Mouse (Mus musculus) gastrocnemius, postnatal 36 days (tissue): Measurements from ENCODE around the gene Gm6040. TPM values are rescaled to one million over a fixed set of nuclear protein-coding genes. Genes with fewer than 3 reads are reported as not detected.

Experiments used
- DNase-seq, 2 experiments: peaks; one replicate each; pipeline ENCODE4 v3.0.0; 2022
- intact Hi-C: fragments of 180-260 bp; cut with DNase I; formaldehyde crosslinking; loops from one replicate; pipeline ENCODE4 v1.15.1; 2025
- long read RNA-seq, 2 experiments: library from polyadenylated mRNA; stranded (forward); transcript quantifications; one replicate each; pipeline ENCODE4 v2.0.0; 2021
- total RNA-seq, 2 experiments: library from RNA; stranded (reverse); gene quantifications; 2 replicates each; pipeline ENCODE4 v1.2.3; 2021

Gene Gm6040
- not detected for total RNA-seq
- long read RNA-seq, experiment 1 = 0 reads
- long read RNA-seq, experiment 2 = 0 reads

GRCm38 (mm10) chr8:20921971-20922370 is at the start of gene Gm6040:
TSS of gene Gm6040 (minus strand) at chr8:20922071.
- no peak for DNase-seq
- intact Hi-C loops = no loop called here

GRCm38 (mm10) chr8:20964531-20964930 is 42.7 kb upstream of the Gm6040 start:
- intact Hi-C loops = no loop called here
- no peak for DNase-seq

- intact Hi-C loops = loop anchor here (5.0 kb wide), 1 partner anchor 68 kb away; no protein-coding TSS in a partner anchor
- DNase-seq = no peak
Measured at GRCm38 (mm10) chr8:20944610-20945009, 22.7 kb upstream of the Gm6040 start, which contains the start of gene AY761185. TSS of gene AY761185 (minus strand) at chr8:20944710.

GRCm38 (mm10) chr8:20912288-20912687 is 9.6 kb downstream of the Gm6040 start:
- no peak for DNase-seq
- intact Hi-C loops = no loop called here

GRCm38 (mm10) chr8:20908256-20908655 is 13.6 kb downstream of the Gm6040 start:
- intact Hi-C loops = no loop called here
- no peak for DNase-seq

- DNase-seq = no peak
- intact Hi-C loops = no loop called here
Measured at GRCm38 (mm10) chr8:20907119-20907518, 14.8 kb downstream of the Gm6040 start.

GRCm38 (mm10) chr8:20902527-20902926 is 19.3 kb downstream of the Gm6040 start, which contains the start of gene Gm15056:
TSS of gene Gm15056 (minus strand) at chr8:20902627.
- intact Hi-C loops = no loop called here
- no peak for DNase-seq

- intact Hi-C loops = no loop called here
- no peak for DNase-seq
Measured at GRCm38 (mm10) chr8:20892369-20892768, 29.5 kb downstream of the Gm6040 start, which contains the start of gene Defb33. TSS of gene Defb33 (plus strand) at chr8:20892669.

- intact Hi-C loops = loop anchor here (10.0 kb wide), 1 partner anchor 1390 kb away; no protein-coding TSS in a partner anchor
Measured at GRCm38 (mm10) chr8:20874608-20875007, 47.3 kb downstream of the Gm6040 start.

More at GRCm38 (mm10) chr8:20874608-20875007, 47.3 kb downstream of the Gm6040 start:
- no peak for DNase-seq

Other genes starting within 250 kb of the Gm6040 start
- not detected for gene Defb33, start 29.4 kb downstream of the Gm6040 start, total RNA-seq
- gene Gm15056, start 19.4 kb downstream of the Gm6040 start, total RNA-seq = not detected
- not detected for gene AY761185, start 22.6 kb upstream of the Gm6040 start, total RNA-seq
- not detected for gene Defa21, start 103.5 kb upstream of the Gm6040 start, total RNA-seq
- not detected for gene Defa23, start 133.0 kb upstream of the Gm6040 start, total RNA-seq
- gene Defa35, start 143.0 kb upstream of the Gm6040 start, total RNA-seq = not detected
- not detected for gene Defa25, start 162.4 kb upstream of the Gm6040 start, total RNA-seq
- gene Gm14851, start 174.0 kb upstream of the Gm6040 start, total RNA-seq = not detected
- not detected for gene Defa30, start 212.6 kb upstream of the Gm6040 start, total RNA-seq
- gene Defa22, start 240.2 kb upstream of the Gm6040 start, total RNA-seq = not detected